15 mouse cellular contexts compared by ENCODE assay signal in genomic region chr7:48909342-48909671, GRCm38 (mm10). TPM values are rescaled to one million over a fixed set of nuclear protein-coding genes. Genes with fewer than 3 reads are reported as not detected.
A peak's percentile ranks its signal among the peaks of the same experiment; 100 is the strongest.
DNase-seq lines count a peak whose midpoint lies in the region; ATAC-seq and TF ChIP-seq lines count a peak whose summit lies in the region.
"Had no signal": no experiment of that assay in that cellular context is flagged by ENCODE, and none has a peak within 500 bp of the region (broad histone marks: within the 10 kb centered on the region; RNA-seq: fewer than 3 reads in every experiment).

No protein-coding gene starts in this region.

- no peaks in the 10 kb centered on the region for H3K9me3 ChIP-seq in embryonic facial prominence, embryonic 13.5 days
- H3K9me3 ChIP-seq in embryonic facial prominence, embryonic 10.5 days = no peaks in the 10 kb centered on the region
- no peaks in the 10 kb centered on the region for H3K9me3 ChIP-seq in liver, embryonic 15.5 days (replicated peaks)

- no peaks in the 10 kb centered on the region for H3K36me3 ChIP-seq in embryonic facial prominence, embryonic 13.5 days
- no peaks in the 10 kb centered on the region for H3K36me3 ChIP-seq in embryonic facial prominence, embryonic 10.5 days (replicated peaks)
- no peaks in the 10 kb centered on the region for H3K36me3 ChIP-seq in liver, embryonic 15.5 days (replicated peaks)

- no peak for TF ChIP-seq CTCF in layer of hippocampus, adult 2 months (conservative IDR thresholded peaks at IDR 0.05)

- H3K4me1 ChIP-seq in embryonic facial prominence, embryonic 13.5 days = peaks cover 17% of the 10 kb centered on the region
- peaks cover 16% of the 10 kb centered on the region; the same call in 1 of the 2 replicates for H3K4me1 ChIP-seq in embryonic facial prominence, embryonic 10.5 days
- H3K4me1 ChIP-seq in liver, embryonic 15.5 days (replicated peaks) = peaks cover 9% of the 10 kb centered on the region

- no peaks in the 10 kb centered on the region for H3K27me3 ChIP-seq in embryonic facial prominence, embryonic 13.5 days
- peaks cover 5% of the 10 kb centered on the region; the same call in 1 of the 2 replicates for H3K27me3 ChIP-seq in embryonic facial prominence, embryonic 10.5 days (replicated peaks; ENCODE audit: low read depth, poor library complexity, severe bottlenecking)
- no peaks in the 10 kb centered on the region for H3K27me3 ChIP-seq in liver, embryonic 15.5 days

- 19% methylated on average over 4 of the region's 4 CpGs for WGBS in embryonic facial prominence, embryonic 13.5 days
- 55% methylated on average over 4 of the region's 4 CpGs for WGBS in embryonic facial prominence, embryonic 10.5 days
- 30% methylated on average over 4 of the region's 4 CpGs for WGBS in liver, embryonic 15.5 days (ENCODE audit: insufficient replicate concordance)

- DNase-seq in embryonic facial prominence, embryonic 10.5 days (ENCODE audit: low spot score) = no peak
- DNase-seq in layer of hippocampus, adult 2 months (ENCODE audit: low spot score in 2 of 2) = no peak
- no peak for DNase-seq in layer of hippocampus, adult 11-12 months (ENCODE audit: low spot score)
- DNase-seq in Muller cell, postnatal 12 days (ENCODE audit: inconsistent ontology term) = peak; percentile 50
- no peak for DNase-seq in adrenal gland, adult 18-20 months (ENCODE audit: low spot score in 2 of 2)
- DNase-seq in urinary bladder, postnatal 25 days (ENCODE audit: low spot score) = no peak
- DNase-seq: cerebellum, postnatal 10 days; gastrocnemius, adult 2 months; kidney, postnatal 4 days; lung, adult 2 months; right cerebral cortex, postnatal 25 days had no signal

- H3K27ac ChIP-seq in embryonic facial prominence, embryonic 13.5 days = peak overlapping the region; percentile 22; the same call in 1 of the 2 replicates
- no peak overlapping the region for H3K27ac ChIP-seq in embryonic facial prominence, embryonic 10.5 days (replicated peaks)
- peak overlapping the region; percentile 69; the same call in 1 of the 2 replicates for H3K27ac ChIP-seq in layer of hippocampus, adult 2 months
- peak overlapping the region; percentile 68 for H3K27ac ChIP-seq in liver, embryonic 15.5 days (replicated peaks)
- H3K27ac ChIP-seq: gastrocnemius, adult 2 months had no signal

- no peak overlapping the region for H3K9ac ChIP-seq in embryonic facial prominence, embryonic 13.5 days
- H3K9ac ChIP-seq in liver, embryonic 15.5 days = no peak overlapping the region

- ATAC-seq in embryonic facial prominence, embryonic 13.5 days (ENCODE audit: insufficient number of reproducible peaks, insufficient read depth, low FRiP score, low TSS enrichment, low read depth) = no peak
- ATAC-seq in liver, embryonic 15.5 days (ENCODE audit: insufficient read depth) = no peak
- ATAC-seq: intestine, postnatal 0 days; midbrain, embryonic 16.5 days had no signal

- H3K4me3 ChIP-seq in embryonic facial prominence, embryonic 13.5 days = no peak overlapping the region
- H3K4me3 ChIP-seq in embryonic facial prominence, embryonic 10.5 days = no peak overlapping the region
- H3K4me3 ChIP-seq in layer of hippocampus, adult 2 months = no peak overlapping the region
- H3K4me3 ChIP-seq in liver, embryonic 15.5 days (replicated peaks) = no peak overlapping the region
- H3K4me3 ChIP-seq: gastrocnemius, adult 2 months had no signal

- H3K4me2 ChIP-seq in embryonic facial prominence, embryonic 13.5 days = no peak overlapping the region
- H3K4me2 ChIP-seq in liver, embryonic 15.5 days = no peak overlapping the region

RNA-seq across cellular contexts. Expression of gene Nav2, which starts 0.8 kb away (rescaled TPM):
- polyA plus RNA-seq in embryonic facial prominence, embryonic 13.5 days (2015; fragmentation: Nextera tagmentation; extraction: Ambion mirVana) = 22.1 and 22.4 TPM in 2 replicates
- polyA plus RNA-seq in embryonic facial prominence, embryonic 10.5 days (2016; fragmentation: Nextera tagmentation; extraction: Ambion mirVana) = 11.5 and 13.2 TPM in 2 replicates
- 100 to 1,000 TPM in 1 of 2 experiments, 10 to 100 TPM in 1; 84.8 to 106 TPM for total RNA-seq in layer of hippocampus, adult 2 months (2021)
- 2.2 and 3.2 TPM in 2 replicates for polyA plus RNA-seq in liver, embryonic 15.5 days (2015; fragmentation: Nextera tagmentation; extraction: Ambion mirVana)
- total RNA-seq in adrenal gland, adult 18-20 months (2021) = 1 to 10 TPM; 6.1 to 7.5 TPM

RNA-seq across cellular contexts. Expression of gene E2f8, which starts 27.9 kb away (rescaled TPM):
- polyA plus RNA-seq in embryonic facial prominence, embryonic 13.5 days (2015; fragmentation: Nextera tagmentation; extraction: Ambion mirVana) = 15.7 and 17.3 TPM in 2 replicates
- polyA plus RNA-seq in embryonic facial prominence, embryonic 10.5 days (2016; fragmentation: Nextera tagmentation; extraction: Ambion mirVana) = 15.7 and 16.8 TPM in 2 replicates
- total RNA-seq in layer of hippocampus, adult 2 months (2021) = under 1 TPM; 0.25 to 0.49 TPM
- polyA plus RNA-seq in liver, embryonic 15.5 days (2015; fragmentation: Nextera tagmentation; extraction: Ambion mirVana) = 32.5 and 33.5 TPM in 2 replicates
- under 1 TPM; 0.45 to 0.53 TPM for total RNA-seq in adrenal gland, adult 18-20 months (2021)
- total RNA-seq: gastrocnemius, adult 2 months had no signal
